Mouse (Mus musculus) liver, embryonic 11.5 days (tissue): Measurements from ENCODE around the gene Dctn2. TPM values are rescaled to one million over a fixed set of nuclear protein-coding genes. Genes with fewer than 3 reads are reported as not detected.

ENCODE experiments used
- ATAC-seq: fragments of 200-750 bp; cut with Nextera tagmentation; replicated peaks from 2 replicates; pipeline ENCODE4 v1.8.0; 2017; ENCODE audit warnings: moderate number of reproducible peaks, mild to moderate bottlenecking, moderate TSS enrichment, moderate library complexity; ENCODE audit not compliant: low FRiP score
- DNase-seq: peaks from one replicate; pipeline ENCODE4 v3.0.0-alpha.2; 2017; ENCODE audit warnings: low spot score
- H3K27ac ChIP-seq: fragments of 300-500 bp; sonication (generic); 2 replicates; pipeline ENCODE4 v1.5.1; 2014; ENCODE audit warnings: mild to moderate bottlenecking, low read depth, low read length, control low read depth
- H3K27me3 ChIP-seq: fragments of 300-500 bp; sonication (generic); replicated peaks from 2 replicates; pipeline ENCODE4 v1.6.1; 2014; ENCODE audit warnings: low read length, mixed read lengths; ENCODE audit not compliant: control insufficient read depth, insufficient read depth
- H3K36me3 ChIP-seq: fragments of 300-500 bp; sonication (generic); 2 replicates; pipeline ENCODE4 v1.6.1; 2014; ENCODE audit warnings: mild to moderate bottlenecking, low read length, moderate library complexity, mixed read lengths; ENCODE audit not compliant: control insufficient read depth, insufficient read depth
- H3K4me1 ChIP-seq: fragments of 300-500 bp; sonication (generic); replicated peaks from 2 replicates; pipeline ENCODE4 v1.6.1; 2014; ENCODE audit warnings: low read length, mixed read lengths; ENCODE audit not compliant: control insufficient read depth, insufficient read depth
- H3K4me2 ChIP-seq: fragments of 300-500 bp; sonication (generic); 2 replicates; pipeline ENCODE4 v1.6.1; 2014; ENCODE audit warnings: mild to moderate bottlenecking, control low read depth, moderate library complexity
- H3K4me3 ChIP-seq: fragments of 300-500 bp; sonication (generic); 2 replicates; pipeline ENCODE4 v1.5.1; 2014; ENCODE audit warnings: low read depth, low read length, control low read depth
- H3K9ac ChIP-seq: fragments of 300-500 bp; sonication (generic); 2 replicates; pipeline ENCODE4 v1.6.1; 2014; ENCODE audit warnings: low read depth, low read length, control low read depth
- H3K9me3 ChIP-seq: fragments of 300-500 bp; sonication (generic); 2 replicates; pipeline ENCODE4 v1.6.1; 2016; ENCODE audit warnings: low read length, inconsistent platforms, mixed read lengths; ENCODE audit not compliant: control insufficient read depth
- WGBS: fragments of 180-500 bp; shearing (Covaris S2); extraction: QIAGEN DNeasy Blood & Tissue Kit; methylation state at CpG from one replicate; pipeline ENCODE4 v1.1.7; 2014; 5-methylcytosine and 5-hydroxymethylcytosine counted together
- polyA plus RNA-seq: library from polyadenylated mRNA; unstranded; fragments of >200 nt; fragmentation: Nextera tagmentation; extraction: Ambion mirVana; gene quantifications from 2 replicates; pipeline ENCODE4 v1.2.1, GENCODE M21; 2014

Gene Dctn2
- polyA plus RNA-seq, 1 experiment from 2014 or later: 135 TPM

GRCm38 (mm10) chr10:127288800-127289572, 22.8 kb downstream of the Dctn2 start, which contains the start of gene Mbd6:
Mbd6 (minus strand) TSS chr10:127289018.
- Histone ChIP-seq H3K36me3 (peaks cover 40% of the 10 kb centered on the region), H3K4me3 (peak within 1 kb of the TSS; percentile 86), H3K4me1 (peaks cover 51% of the 10 kb centered on the region), H3K9ac (peak within 1 kb of the TSS; percentile 90), H3K27ac (peak within 1 kb of the TSS; percentile 99), H3K4me2 (peak within 1 kb of the TSS; percentile 98), H3K27me3 (no peaks in the 10 kb centered on the region), H3K9me3 (no peaks in the 10 kb centered on the region)
- peak; percentile 94 for DNase-seq
- WGBS: 0% methylated on average over 45 of the region's 65 CpGs
- ATAC-seq: peak; percentile 40

GRCm38 (mm10) chr10:127289573-127290191, 23.5 kb downstream of the Dctn2 start:
- DNase-seq (no peak), ATAC-seq (peak; percentile 40)
- Histone ChIP-seq H3K27me3 (no peaks in the 10 kb centered on the region), H3K9me3 (no peaks in the 10 kb centered on the region), H3K4me2 (peak overlapping the region; percentile 98), H3K27ac (peak overlapping the region; percentile 99), H3K9ac (peak overlapping the region; percentile 90), H3K4me3 (peak overlapping the region; percentile 86), H3K4me1 (peaks cover 51% of the 10 kb centered on the region), H3K36me3 (peaks cover 40% of the 10 kb centered on the region)
- WGBS: 2% methylated on average over 15 of the region's 15 CpGs

GRCm38 (mm10) chr10:127290307-127290929, 24.2 kb downstream of the Dctn2 start:
- peak overlapping the region; percentile 98 for H3K4me2 ChIP-seq
- peak overlapping the region; percentile 99 for H3K27ac ChIP-seq
- H3K9ac ChIP-seq: peak overlapping the region; percentile 90
- H3K36me3 ChIP-seq: peaks cover 40% of the 10 kb centered on the region
- H3K9me3 ChIP-seq: no peaks in the 10 kb centered on the region
- no peaks in the 10 kb centered on the region for H3K27me3 ChIP-seq
- peak; percentile 84 for ATAC-seq
- DNase-seq: peak; percentile 100
- H3K4me1 ChIP-seq: peaks cover 51% of the 10 kb centered on the region
- 0% methylated on average over 46 of the region's 47 CpGs for WGBS
- peak overlapping the region; percentile 86 for H3K4me3 ChIP-seq

DNA sequence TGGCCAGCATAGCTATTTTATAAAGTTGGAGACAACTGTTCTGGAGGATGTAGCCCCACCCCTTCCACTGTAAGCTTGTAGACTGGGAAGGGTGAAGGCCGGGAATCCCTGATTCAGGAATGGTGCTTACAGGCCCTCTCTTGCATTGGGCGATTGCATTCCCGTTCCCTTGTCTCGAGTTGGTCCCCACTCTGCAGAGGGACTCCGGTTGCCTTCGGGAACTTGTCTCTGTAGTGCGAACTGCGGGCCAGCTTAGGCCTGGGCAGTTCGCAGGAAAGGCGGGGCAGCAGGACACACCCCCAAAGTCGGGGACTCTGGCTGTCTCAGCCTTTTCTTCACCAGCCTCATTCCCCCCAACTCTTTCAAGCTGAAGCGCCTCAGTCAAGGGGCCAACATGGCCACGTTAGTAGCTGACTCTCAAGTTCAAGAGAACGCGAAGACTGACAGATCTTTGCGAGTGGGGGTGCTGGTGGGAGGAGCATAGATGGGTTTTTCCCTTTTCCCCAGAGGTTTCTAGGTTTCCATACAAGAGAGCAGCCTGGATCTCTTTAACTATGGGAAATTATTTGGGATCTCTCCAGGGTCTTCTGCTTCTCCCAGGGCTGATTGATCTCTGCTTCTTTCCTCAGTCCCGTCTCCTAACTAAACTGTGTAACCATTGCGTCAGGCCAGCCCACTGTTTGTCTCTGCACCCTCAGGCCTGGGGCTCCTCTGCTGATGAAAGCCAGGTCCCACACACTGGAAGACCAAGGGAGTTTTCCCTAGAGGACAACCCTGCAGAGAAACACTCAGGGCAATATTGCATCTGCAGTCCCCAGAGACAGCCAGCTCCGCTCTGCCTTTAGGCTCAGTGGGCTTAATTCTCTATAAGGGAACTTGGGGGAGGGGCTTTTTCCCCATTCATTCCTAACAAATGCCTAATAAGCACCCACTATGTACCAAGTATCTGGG, 25.0 kb downstream of the Dctn2 start:
- Histone ChIP-seq H3K4me2 (peak overlapping the region; percentile 98), H3K27me3 (no peaks in the 10 kb centered on the region), H3K36me3 (peaks cover 40% of the 10 kb centered on the region), H3K9ac (peak overlapping the region; percentile 90), H3K4me3 (peak overlapping the region; percentile 86), H3K27ac (peak overlapping the region; percentile 99), H3K9me3 (no peaks in the 10 kb centered on the region), H3K4me1 (peaks cover 45% of the 10 kb centered on the region)
- peak; percentile 85 for DNase-seq
- peak; percentile 35 for ATAC-seq
- 4% methylated on average over 19 of the region's 19 CpGs for WGBS

- Histone ChIP-seq H3K9ac (peak overlapping the region; percentile 90), H3K27me3 (no peaks in the 10 kb centered on the region), H3K4me2 (peak overlapping the region; percentile 98), H3K4me3 (peak overlapping the region; percentile 86), H3K9me3 (no peaks in the 10 kb centered on the region), H3K27ac (peak overlapping the region; percentile 99), H3K36me3 (peaks cover 38% of the 10 kb centered on the region), H3K4me1 (peaks cover 37% of the 10 kb centered on the region)
- WGBS: 15% methylated on average over 5 of the region's 5 CpGs
- peak; percentile 59 for ATAC-seq
- no peak for DNase-seq
Measured at GRCm38 (mm10) chr10:127291881-127292638, 25.9 kb downstream of the Dctn2 start.

DNA sequence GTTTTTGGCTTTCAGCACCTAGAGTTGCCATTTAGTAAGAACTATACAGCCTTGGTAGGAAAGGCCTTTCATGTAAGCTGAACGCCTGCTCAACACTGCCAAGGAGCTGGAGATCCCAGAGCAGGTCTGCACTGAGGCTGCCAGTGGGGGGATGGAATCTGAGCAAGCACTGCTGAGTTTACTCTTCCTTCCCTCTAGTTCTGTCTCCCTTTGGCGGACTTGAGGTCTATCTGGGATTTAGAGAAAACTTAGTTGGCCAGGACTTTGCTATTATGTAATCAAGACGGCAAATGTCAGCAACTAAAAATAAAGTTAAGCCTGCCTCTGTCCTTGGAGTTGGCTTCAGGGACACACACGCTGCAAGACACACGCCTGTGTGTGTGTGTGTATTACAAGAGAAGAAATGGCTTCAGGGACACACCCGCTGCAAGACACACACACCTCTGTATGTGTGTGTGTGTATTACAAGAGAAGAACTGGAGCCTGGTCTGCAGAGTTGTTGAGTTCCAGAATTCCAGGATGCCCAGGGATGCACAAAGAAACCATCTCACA, 26.9 kb downstream of the Dctn2 start:
- H3K36me3 ChIP-seq: peaks cover 44% of the 10 kb centered on the region
- H3K4me2 ChIP-seq: peak overlapping the region; percentile 98
- peak overlapping the region; percentile 49 for H3K9ac ChIP-seq
- no peaks in the 10 kb centered on the region for H3K27me3 ChIP-seq
- peaks cover 28% of the 10 kb centered on the region for H3K4me1 ChIP-seq
- WGBS: 80% methylated on average over 6 of the region's 6 CpGs
- no peaks in the 10 kb centered on the region for H3K9me3 ChIP-seq
- peak overlapping the region; percentile 99 for H3K27ac ChIP-seq
- peak overlapping the region; percentile 86 for H3K4me3 ChIP-seq
- ATAC-seq (no peak), DNase-seq (no peak)

DNA sequence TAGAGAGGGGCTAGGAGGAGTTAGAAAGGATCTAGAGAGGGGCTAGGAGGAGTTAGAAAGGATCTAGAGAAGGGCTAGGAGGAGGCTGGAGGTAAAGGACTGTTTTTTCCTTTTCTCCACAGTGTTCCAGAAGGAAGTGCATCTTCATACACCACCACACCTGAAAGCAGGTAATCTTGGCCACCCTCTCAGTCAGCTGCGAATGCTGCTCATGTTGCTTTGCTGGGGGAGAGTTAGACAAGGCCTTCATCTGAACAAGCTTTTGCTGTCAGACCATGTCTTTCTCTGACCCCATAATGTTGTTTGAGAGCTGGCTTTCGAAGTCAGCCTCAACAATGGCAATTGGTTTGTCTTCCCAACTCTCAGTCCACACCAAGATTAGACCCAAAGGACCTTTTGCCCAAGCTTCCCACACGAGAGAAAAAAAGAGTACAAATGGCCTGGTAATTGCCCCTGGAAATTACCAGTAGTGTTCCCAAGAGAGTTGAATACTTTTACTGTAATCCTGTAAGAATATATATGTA, 27.5 kb downstream of the Dctn2 start:
- Histone ChIP-seq H3K9ac (no peak overlapping the region), H3K4me2 (no peak overlapping the region; the same call in 1 of the 2 replicates), H3K36me3 (peaks cover 45% of the 10 kb centered on the region), H3K9me3 (no peaks in the 10 kb centered on the region), H3K4me3 (no peak overlapping the region; the same call in 1 of the 2 replicates), H3K4me1 (peaks cover 28% of the 10 kb centered on the region), H3K27ac (peak overlapping the region; percentile 99; the same call in 1 of the 2 replicates), H3K27me3 (no peaks in the 10 kb centered on the region)
- 90% methylated on average over 3 of the region's 3 CpGs for WGBS
- no peak for ATAC-seq
- DNase-seq: no peak
